Mouse (Mus musculus) effector memory CD4-positive, alpha-beta T cell, adult 7 months (primary cell): ENCODE data around the gene Oxt. TPM values are rescaled to one million over a fixed set of nuclear protein-coding genes. Genes with fewer than 3 reads are reported as not detected.

Experiments
- polyA plus RNA-seq: library from polyadenylated mRNA; unstranded; fragments of 100-300 nt; shearing (Covaris generic); gene quantifications from one replicate; pipeline ENCODE4 v1.2.1, GENCODE M21; 2017

The Oxt gene
- 1.3 TPM for polyA plus RNA-seq

DNA sequence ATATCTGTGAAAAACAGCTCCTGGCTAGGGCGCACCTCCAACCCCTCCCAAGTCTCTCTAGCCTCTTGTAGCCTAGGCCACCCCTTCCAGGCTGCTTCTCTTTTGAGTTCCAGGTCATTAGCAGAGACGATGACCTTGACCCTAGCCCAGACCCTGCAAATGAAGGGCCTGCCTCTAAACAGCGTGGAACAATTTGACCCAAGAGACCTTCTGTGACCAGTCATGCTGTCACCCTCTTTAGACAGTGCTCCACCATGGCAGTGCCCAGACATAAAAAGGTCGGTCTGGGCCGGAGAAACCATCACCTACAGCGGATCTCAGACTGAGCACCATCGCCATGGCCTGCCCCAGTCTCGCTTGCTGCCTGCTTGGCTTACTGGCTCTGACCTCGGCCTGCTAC is at the start of gene Oxt:
TSS of gene Oxt (plus strand) at position 301 of the 400 bp plus-strand sequence.

DNA sequence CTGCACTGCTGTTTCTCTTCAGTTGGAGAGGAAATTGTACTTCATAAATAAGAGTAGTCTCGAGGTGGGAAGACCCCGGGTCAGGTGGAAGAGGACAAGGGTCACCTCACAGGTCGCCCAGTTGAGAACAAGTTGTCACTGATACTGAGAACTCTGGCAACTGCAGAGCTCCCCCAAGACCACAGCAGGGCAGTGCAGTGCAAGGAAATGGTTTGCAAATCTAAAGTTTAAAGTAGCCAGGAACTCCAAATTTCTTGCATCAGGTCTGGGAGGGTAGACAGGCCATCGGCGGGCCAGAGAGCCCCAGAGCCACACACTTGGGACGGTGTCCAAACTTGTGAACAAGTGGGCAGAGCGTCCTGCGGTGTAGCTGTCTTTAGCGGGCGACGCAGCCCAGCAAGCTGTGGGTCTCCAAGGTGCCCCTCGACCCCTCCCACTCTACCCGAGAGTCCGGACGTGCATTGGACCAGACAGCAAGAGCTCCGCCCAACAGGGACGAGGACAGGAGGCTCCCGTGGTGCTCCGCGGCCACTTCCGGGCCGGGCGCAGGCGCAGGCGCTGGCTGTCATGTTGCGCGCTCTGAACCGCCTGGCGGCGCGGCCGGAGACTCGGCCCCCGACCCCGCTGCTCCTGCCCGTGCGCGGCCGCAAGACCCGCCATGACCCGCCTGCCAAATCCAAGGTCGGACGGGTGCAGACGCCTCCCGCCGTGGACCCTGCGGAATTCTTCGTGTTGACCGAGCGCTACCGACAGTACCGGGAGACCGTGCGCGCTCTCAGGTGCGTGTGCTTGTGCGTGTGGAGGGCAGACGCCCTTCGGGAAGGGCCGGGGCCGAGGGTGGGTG is 12.5 kb upstream of the Oxt start, which contains the start of gene Mrps26:
TSS of gene Mrps26 (plus strand) at position 531 of the 844 bp plus-strand sequence.

DNA sequence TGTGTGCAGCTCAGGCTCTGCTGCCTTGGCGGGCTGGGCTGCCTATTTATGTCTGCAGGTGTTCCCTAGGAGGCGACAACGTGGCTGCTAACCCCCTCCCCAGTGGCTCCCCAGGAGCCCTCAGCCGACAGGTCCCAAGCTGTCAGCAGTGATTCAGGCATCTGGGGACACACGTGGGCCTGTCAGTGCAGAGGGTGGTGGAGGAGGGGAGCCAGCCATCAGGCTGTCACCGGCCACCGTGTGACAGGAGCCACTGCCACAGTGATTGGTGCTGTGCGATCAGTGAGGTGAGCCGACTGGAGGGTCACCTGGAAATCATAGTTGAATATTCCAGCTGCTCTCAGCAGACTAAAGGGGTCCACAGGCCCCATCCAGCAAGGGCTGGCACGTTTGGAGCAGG is 6.6 kb downstream of the Oxt start, which contains the start of gene Avp:
TSS of gene Avp (minus strand) at position 3 of the 400 bp plus-strand sequence.

Other genes starting within 250 kb of the Oxt start
- gene Cpxm1, start 178.6 kb upstream of the Oxt start, polyA plus RNA-seq, result 0.32 TPM
- not detected for gene Gm28372, start 170.9 kb upstream of the Oxt start, polyA plus RNA-seq
- gene 1700020A23Rik, start 170.9 kb upstream of the Oxt start, polyA plus RNA-seq, result not detected
- gene Tmem239, start 169.7 kb upstream of the Oxt start, polyA plus RNA-seq, result not detected
- gene Vps16, start 151.8 kb upstream of the Oxt start, polyA plus RNA-seq, result 266 TPM
- 13.9 TPM for gene Pced1a, start 151.5 kb upstream of the Oxt start, polyA plus RNA-seq
- 142 TPM for gene Ptpra, start 125.9 kb upstream of the Oxt start, polyA plus RNA-seq
- gene Mrps26, start 12.4 kb upstream of the Oxt start, polyA plus RNA-seq, result 46.4 TPM
- not detected for gene Avp, start 6.4 kb downstream of the Oxt start, polyA plus RNA-seq
- gene Fastkd5, start 53.9 kb downstream of the Oxt start, polyA plus RNA-seq, result 7.9 TPM
- gene Ubox5, start 53.9 kb downstream of the Oxt start, polyA plus RNA-seq, result 3.4 TPM
- 2.0 TPM for gene Lzts3, start 66.6 kb downstream of the Oxt start, polyA plus RNA-seq
- gene Ddrgk1, start 88.5 kb downstream of the Oxt start, polyA plus RNA-seq, result 136 TPM
- gene Itpa, start 91.4 kb downstream of the Oxt start, polyA plus RNA-seq, result 18.0 TPM
- 0.76 TPM for gene Slc4a11, start 121.3 kb downstream of the Oxt start, polyA plus RNA-seq